Mouse (Mus musculus) liver, embryonic 15.5 days (tissue): ENCODE measurements around the gene Gm37240. TPM values are rescaled to one million over a fixed set of nuclear protein-coding genes. Genes with fewer than 3 reads are reported as not detected.

Experiments
- ATAC-seq: fragments of 200-750 bp; cut with Nextera tagmentation; 2 replicates; pipeline ENCODE4 v1.8.0; 2017; ENCODE audit warnings: moderate number of reproducible peaks, mild to moderate bottlenecking, moderate library complexity; ENCODE audit not compliant: insufficient read depth
- H3K27ac ChIP-seq: fragments of 300-500 bp; sonication (generic); replicated peaks from 2 replicates; pipeline ENCODE4 v1.5.1; 2015; ENCODE audit warnings: mild to moderate bottlenecking, inconsistent platforms
- H3K27me3 ChIP-seq: fragments of 300-500 bp; sonication (generic); 2 replicates; pipeline ENCODE4 v1.6.1; 2015; ENCODE audit warnings: mild to moderate bottlenecking, inconsistent platforms
- H3K36me3 ChIP-seq: fragments of 300-500 bp; sonication (generic); replicated peaks from 2 replicates; pipeline ENCODE4 v1.6.1; 2015; ENCODE audit warnings: moderate library complexity, mild to moderate bottlenecking, inconsistent platforms
- H3K4me1 ChIP-seq: fragments of 300-500 bp; sonication (generic); replicated peaks from 2 replicates; pipeline ENCODE4 v1.6.1; 2015; ENCODE audit warnings: inconsistent platforms
- H3K4me2 ChIP-seq: fragments of 300-500 bp; sonication (generic); 2 replicates; pipeline ENCODE4 v1.6.1; 2015; ENCODE audit warnings: moderate library complexity, mild to moderate bottlenecking, inconsistent platforms
- H3K4me3 ChIP-seq: fragments of 300-500 bp; sonication (generic); replicated peaks from 2 replicates; pipeline ENCODE4 v1.5.1; 2015; ENCODE audit warnings: mild to moderate bottlenecking, inconsistent platforms
- H3K9ac ChIP-seq: fragments of 300-500 bp; sonication (generic); 2 replicates; pipeline ENCODE4 v1.6.1; 2015; ENCODE audit warnings: moderate library complexity, mild to moderate bottlenecking, inconsistent platforms
- H3K9me3 ChIP-seq: fragments of 300-500 bp; sonication (generic); replicated peaks from 2 replicates; pipeline ENCODE4 v1.6.1; 2016; ENCODE audit warnings: inconsistent platforms
- WGBS: fragments of 180-500 bp; shearing (Covaris S2); methylation state at CpG from one replicate; pipeline ENCODE4 v1.1.7; 2015; ENCODE audit warnings: mixed read lengths; ENCODE audit not compliant: insufficient replicate concordance; 5-methylcytosine and 5-hydroxymethylcytosine counted together
- polyA plus RNA-seq: library from polyadenylated mRNA; unstranded; fragments of >200 nt; fragmentation: Nextera tagmentation; extraction: Ambion mirVana; gene quantifications from 2 replicates; pipeline ENCODE4 v1.2.1, GENCODE M21; 2015

Gm37240 gene
- polyA plus RNA-seq, 1 experiment from 2014 or later: 0.24 TPM

- H3K27ac ChIP-seq: no peak overlapping the region
- no peaks in the 10 kb centered on the region for H3K36me3 ChIP-seq
- H3K4me2 ChIP-seq: no peak overlapping the region
- H3K4me3 ChIP-seq: no peak overlapping the region
- H3K27me3 ChIP-seq: no peaks in the 10 kb centered on the region
- no peaks in the 10 kb centered on the region for H3K4me1 ChIP-seq
- H3K9me3 ChIP-seq: no peaks in the 10 kb centered on the region
- 79% methylated on average over 3 of the region's 3 CpGs for WGBS
- H3K9ac ChIP-seq: no peak overlapping the region
- no peak for ATAC-seq
Measured at GRCm38 (mm10) chr3:85198496-85198895, 688.8 kb downstream of the Gm37240 start.

DNA sequence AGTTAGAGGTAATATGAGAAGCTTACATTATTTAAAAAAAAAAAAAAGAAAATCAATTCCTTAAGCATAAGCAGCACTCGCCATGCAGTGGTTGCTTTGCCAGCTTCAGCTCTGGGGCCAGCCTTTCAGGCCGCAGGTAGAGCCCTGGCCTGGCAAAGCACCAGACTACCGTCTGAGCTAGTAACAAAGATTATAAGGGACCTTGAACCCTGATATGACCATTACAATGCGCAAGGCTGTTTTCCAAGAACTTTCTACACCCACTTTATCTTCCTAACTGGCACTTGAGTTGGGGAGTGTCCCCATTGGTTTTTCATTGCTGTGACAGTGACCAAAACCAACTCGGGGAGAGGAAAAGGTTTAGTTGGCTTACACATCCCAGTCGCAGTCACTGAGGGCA lies 690.2 kb downstream of the Gm37240 start:
- H3K4me2 ChIP-seq: no peak overlapping the region
- H3K27ac ChIP-seq: no peak overlapping the region
- WGBS: 66% methylated on average over 6 of the region's 6 CpGs
- no peak for ATAC-seq
- no peaks in the 10 kb centered on the region for H3K9me3 ChIP-seq
- H3K4me1 ChIP-seq: no peaks in the 10 kb centered on the region
- H3K9ac ChIP-seq: no peak overlapping the region
- no peak overlapping the region for H3K4me3 ChIP-seq
- H3K36me3 ChIP-seq: no peaks in the 10 kb centered on the region
- H3K27me3 ChIP-seq: no peaks in the 10 kb centered on the region

DNA sequence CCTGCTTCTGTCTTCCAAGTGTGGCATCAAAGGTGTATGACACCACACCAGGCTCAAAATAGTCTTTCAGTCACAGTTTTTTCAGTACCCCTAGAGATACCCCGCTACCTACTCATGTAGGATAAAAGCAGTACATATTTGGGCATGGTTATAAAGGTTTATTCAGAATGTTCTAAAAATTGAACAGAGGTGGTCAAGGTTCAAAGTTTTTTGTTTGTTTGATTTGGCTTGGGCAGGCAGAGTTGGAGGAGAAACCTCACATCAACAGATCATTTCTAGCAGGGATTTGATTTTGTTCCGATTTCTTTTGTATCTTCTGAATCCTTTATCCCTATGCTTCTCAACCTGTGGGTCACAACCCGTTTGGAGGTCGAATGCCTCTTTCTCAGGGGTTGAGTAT lies 690.7 kb downstream of the Gm37240 start:
- no peak overlapping the region for H3K9ac ChIP-seq
- no peaks in the 10 kb centered on the region for H3K9me3 ChIP-seq
- H3K4me1 ChIP-seq: no peaks in the 10 kb centered on the region
- no peak overlapping the region for H3K4me2 ChIP-seq
- no peak overlapping the region for H3K27ac ChIP-seq
- WGBS: 60% methylated on average over 4 of the region's 4 CpGs
- H3K27me3 ChIP-seq: no peaks in the 10 kb centered on the region
- ATAC-seq: no peak
- H3K36me3 ChIP-seq: no peaks in the 10 kb centered on the region
- no peak overlapping the region for H3K4me3 ChIP-seq

- WGBS: 14% methylated on average over 8 of the region's 8 CpGs
- Histone ChIP-seq H3K4me2 (peak overlapping the region; percentile 55), H3K36me3 (no peaks in the 10 kb centered on the region), H3K27ac (0 out of 2 replicates have a peak overlapping the region, but pooled peaks have one; percentile 29), H3K9ac (no peak overlapping the region), H3K4me3 (peak overlapping the region; percentile 45), H3K9me3 (no peaks in the 10 kb centered on the region), H3K4me1 (no peaks in the 10 kb centered on the region), H3K27me3 (no peaks in the 10 kb centered on the region)
- peak; percentile 54; the same call in 1 of the 2 replicates for ATAC-seq
Measured at GRCm38 (mm10) chr3:85195068-85195481, 692.2 kb downstream of the Gm37240 start.

DNA sequence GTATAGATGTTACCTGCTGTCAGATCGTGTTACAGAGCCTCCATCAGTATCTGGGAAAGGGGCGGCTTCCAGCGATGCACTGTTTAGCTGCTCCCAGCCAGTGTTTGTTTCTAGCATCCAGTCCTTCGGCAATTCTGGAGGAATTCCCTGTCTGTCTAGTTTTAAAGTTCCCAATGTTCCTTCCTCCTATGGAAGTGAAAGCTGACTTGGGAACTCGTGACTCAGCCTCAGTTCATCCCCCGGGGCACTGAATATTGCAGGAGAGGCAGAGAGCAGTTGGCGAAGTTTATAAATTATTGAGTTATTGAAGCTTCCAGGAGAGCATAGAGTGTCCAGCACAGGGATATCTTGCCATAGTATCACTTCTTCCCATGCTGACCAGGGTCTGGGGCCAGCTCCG lies 697.5 kb downstream of the Gm37240 start:
- no peak overlapping the region for H3K4me3 ChIP-seq
- no peak for ATAC-seq
- H3K4me1 ChIP-seq: no peaks in the 10 kb centered on the region
- no peaks in the 10 kb centered on the region for H3K36me3 ChIP-seq
- H3K9me3 ChIP-seq: no peaks in the 10 kb centered on the region
- WGBS: 59% methylated on average over 8 of the region's 8 CpGs
- no peaks in the 10 kb centered on the region for H3K27me3 ChIP-seq
- H3K27ac ChIP-seq: no peak overlapping the region
- H3K4me2 ChIP-seq: no peak overlapping the region
- no peak overlapping the region for H3K9ac ChIP-seq

GRCm38 (mm10) chr3:85188364-85188763 lies 699.0 kb downstream of the Gm37240 start:
- no peaks in the 10 kb centered on the region for H3K9me3 ChIP-seq
- no peaks in the 10 kb centered on the region for H3K36me3 ChIP-seq
- no peak overlapping the region for H3K9ac ChIP-seq
- H3K4me3 ChIP-seq: no peak overlapping the region
- H3K4me1 ChIP-seq: no peaks in the 10 kb centered on the region
- no peak overlapping the region for H3K27ac ChIP-seq
- H3K4me2 ChIP-seq: no peak overlapping the region
- WGBS: 13% methylated on average over 5 of the region's 5 CpGs
- ATAC-seq: no peak
- H3K27me3 ChIP-seq: no peaks in the 10 kb centered on the region

DNA sequence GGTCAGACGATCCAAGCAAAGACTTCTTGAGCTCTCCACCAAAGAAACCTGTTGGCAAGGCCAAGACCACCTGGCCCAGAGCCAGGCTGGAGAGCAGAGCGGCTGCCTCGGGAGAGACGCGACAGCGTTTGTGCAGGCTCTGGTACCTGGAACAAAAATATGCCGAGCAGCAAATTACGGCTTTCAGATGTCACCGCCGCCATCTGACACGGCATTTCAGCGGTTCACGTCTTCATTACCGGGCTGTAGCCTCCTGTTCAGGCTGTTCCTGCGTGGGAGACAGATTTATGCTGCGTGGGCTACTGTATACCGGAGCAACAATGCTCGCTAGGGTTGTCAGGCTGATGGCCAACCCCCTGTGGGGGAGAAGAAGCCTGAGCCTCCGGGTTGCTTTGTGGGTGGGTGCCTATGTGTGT lies 700.6 kb downstream of the Gm37240 start:
- Histone ChIP-seq H3K27me3 (no peaks in the 10 kb centered on the region), H3K9me3 (no peaks in the 10 kb centered on the region), H3K36me3 (no peaks in the 10 kb centered on the region), H3K4me3 (no peak overlapping the region), H3K4me2 (no peak overlapping the region), H3K9ac (no peak overlapping the region), H3K4me1 (no peaks in the 10 kb centered on the region), H3K27ac (no peak overlapping the region)
- no peak for ATAC-seq
- 70% methylated on average over 19 of the region's 19 CpGs for WGBS

- no peaks in the 10 kb centered on the region for H3K4me1 ChIP-seq
- WGBS: 50% methylated on average over 12 of the region's 12 CpGs
- no peaks in the 10 kb centered on the region for H3K36me3 ChIP-seq
- no peaks in the 10 kb centered on the region for H3K27me3 ChIP-seq
- H3K9ac ChIP-seq: no peak overlapping the region
- H3K27ac ChIP-seq: no peak overlapping the region
- ATAC-seq: no peak
- no peak overlapping the region for H3K4me3 ChIP-seq
- no peak overlapping the region for H3K4me2 ChIP-seq
- no peaks in the 10 kb centered on the region for H3K9me3 ChIP-seq
Measured at GRCm38 (mm10) chr3:85185827-85186226, 701.5 kb downstream of the Gm37240 start.

- Histone ChIP-seq H3K36me3 (no peaks in the 10 kb centered on the region), H3K27me3 (no peaks in the 10 kb centered on the region), H3K9ac (no peak overlapping the region), H3K27ac (no peak overlapping the region), H3K4me1 (no peaks in the 10 kb centered on the region), H3K9me3 (no peaks in the 10 kb centered on the region), H3K4me3 (no peak overlapping the region), H3K4me2 (no peak overlapping the region)
- ATAC-seq: no peak
- 58% methylated on average over 11 of the region's 11 CpGs for WGBS
Measured at GRCm38 (mm10) chr3:85184916-85185315, 702.4 kb downstream of the Gm37240 start.

DNA sequence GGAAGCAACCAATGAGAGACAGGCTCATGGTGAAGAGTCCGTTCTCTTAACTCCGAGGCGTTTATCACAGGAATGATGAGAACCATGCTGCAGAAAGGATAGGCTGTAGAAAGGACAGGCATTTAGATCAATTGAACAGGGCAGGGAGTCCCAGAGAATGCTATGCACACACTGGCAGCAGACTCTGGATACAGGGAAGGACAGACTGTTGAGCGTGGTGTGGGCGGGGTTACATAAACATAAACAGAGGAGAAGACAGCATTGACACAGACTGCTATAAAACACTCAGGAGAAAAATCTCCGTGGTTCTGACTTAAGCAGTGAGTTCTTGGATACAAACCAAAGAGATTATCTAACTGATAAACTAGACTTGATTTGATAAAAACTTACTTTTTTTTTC lies 703.2 kb downstream of the Gm37240 start:
- H3K9ac ChIP-seq: no peak overlapping the region
- no peaks in the 10 kb centered on the region for H3K36me3 ChIP-seq
- 51% methylated on average over 6 of the region's 6 CpGs for WGBS
- H3K27ac ChIP-seq: no peak overlapping the region
- H3K4me2 ChIP-seq: no peak overlapping the region
- H3K4me1 ChIP-seq: no peaks in the 10 kb centered on the region
- no peaks in the 10 kb centered on the region for H3K27me3 ChIP-seq
- ATAC-seq: no peak
- no peak overlapping the region for H3K4me3 ChIP-seq
- no peaks in the 10 kb centered on the region for H3K9me3 ChIP-seq

- no peak overlapping the region for H3K4me2 ChIP-seq
- H3K4me3 ChIP-seq: no peak overlapping the region
- no peaks in the 10 kb centered on the region for H3K9me3 ChIP-seq
- ATAC-seq: no peak
- H3K27me3 ChIP-seq: no peaks in the 10 kb centered on the region
- no peaks in the 10 kb centered on the region for H3K4me1 ChIP-seq
- H3K9ac ChIP-seq: no peak overlapping the region
- no peaks in the 10 kb centered on the region for H3K36me3 ChIP-seq
- H3K27ac ChIP-seq: no peak overlapping the region
- 72% methylated on average over 1 of the region's 1 CpGs for WGBS
Measured at GRCm38 (mm10) chr3:85176736-85177135, 710.6 kb downstream of the Gm37240 start.
